Mouse (Mus musculus) granulocyte monocyte progenitor cell, adult 5-6 weeks (primary cell): ENCODE data around the gene Slc25a18. TPM values are rescaled to one million over a fixed set of nuclear protein-coding genes. Genes with fewer than 3 reads are reported as not detected.

Experiments
- ATAC-seq: replicated peaks from 2 replicates; pipeline ENCODE4 v1.8.0; 2016; ENCODE audit warnings: mild to moderate bottlenecking, moderate TSS enrichment, inconsistent platforms; ENCODE audit not compliant: poor library complexity, severe bottlenecking
- total RNA-seq, 2 experiments: library from RNA; stranded (forward) in 1 of 2; stranded (reverse) in 1 of 2; fragments of 200-712, 200-1000 nt in 1 of 2; fragments of >200 nt in 1 of 2; fragmentation: Nextera tagmentation in 1 of 2; gene quantifications; 2 replicates each; pipeline ENCODE4 v1.2.3; 2014 to 2017

Slc25a18 gene
- total RNA-seq, 2 experiments from 2014 or later, result not detected

DNA sequence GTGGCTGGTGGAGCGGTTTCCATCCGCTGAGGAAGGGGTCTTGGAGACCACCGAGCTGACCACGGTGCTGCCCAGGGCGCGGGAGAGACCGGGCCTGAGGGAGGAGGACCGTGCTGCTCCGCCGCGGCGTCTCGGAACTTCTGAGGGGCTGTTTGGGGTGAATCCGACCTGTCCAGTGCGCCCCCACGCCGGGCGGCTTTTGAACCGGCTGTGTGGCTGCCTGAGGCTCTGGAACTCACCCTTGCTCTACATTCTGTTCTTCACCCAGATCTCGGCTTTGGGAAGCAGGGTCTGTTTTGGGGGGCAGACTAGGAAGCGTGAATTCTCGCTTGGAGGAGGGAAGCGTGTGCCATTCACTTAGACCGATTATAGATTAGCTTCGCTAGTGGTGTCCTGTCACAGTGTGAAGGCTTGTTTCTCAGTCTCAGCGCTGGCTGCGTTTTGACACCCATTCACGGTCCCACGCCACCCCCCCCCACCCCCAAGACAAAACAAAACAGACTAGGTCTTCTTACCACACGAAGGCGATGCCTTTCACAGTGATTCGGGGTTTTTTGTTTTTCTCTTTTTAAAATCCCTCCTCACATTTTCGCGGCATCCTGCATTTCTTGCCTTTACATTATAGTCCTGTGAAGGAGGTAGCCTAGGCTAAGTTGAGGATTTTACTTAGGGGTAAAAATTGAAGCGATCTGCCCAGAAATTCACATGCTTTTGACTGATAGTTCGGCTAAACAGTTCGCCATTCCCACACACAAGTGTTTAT is 63.2 kb downstream of the Slc25a18 start:
- peak; percentile 32 for ATAC-seq

- peak; percentile 33 for ATAC-seq
Measured at GRCm38 (mm10) chr6:120837152-120837530, 63.8 kb downstream of the Slc25a18 start.

GRCm38 (mm10) chr6:120840258-120840657 is 66.9 kb downstream of the Slc25a18 start:
- peak; percentile 30 for ATAC-seq

DNA sequence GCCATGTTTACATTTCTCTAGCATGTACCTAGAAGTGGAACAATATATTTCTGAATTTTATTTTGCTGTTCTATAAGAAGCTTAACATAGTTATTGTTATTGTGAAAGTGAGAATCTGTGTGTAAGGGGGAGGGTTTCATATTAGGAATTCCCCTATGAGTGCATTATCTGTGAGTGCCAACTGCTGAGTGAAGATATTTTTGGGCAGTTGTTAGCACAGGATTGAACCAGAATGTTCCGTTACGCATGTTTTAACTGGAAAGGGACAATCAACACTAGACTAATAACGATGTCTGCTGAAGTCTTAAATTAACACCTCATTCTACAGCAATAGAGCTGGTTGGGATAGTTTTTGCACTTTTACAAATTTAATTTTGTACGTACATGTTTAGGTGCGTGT is 68.4 kb downstream of the Slc25a18 start:
- no peak for ATAC-seq

Other genes starting within 250 kb of the Slc25a18 start
- gene Hdhd5, start 242.3 kb upstream of the Slc25a18 start, total RNA-seq (2014; fragmentation: Nextera tagmentation), result 7.4 and 9.6 TPM in 2 replicates
- 3.6 and 4.7 TPM in 2 replicates for gene Hdhd5, start 242.3 kb upstream of the Slc25a18 start, total RNA-seq (2017)
- 0.15 TPM in 1 of 2 replicates, not detected in the other for gene Cecr2, start 107.2 kb upstream of the Slc25a18 start, total RNA-seq (2014; fragmentation: Nextera tagmentation)
- not detected in 2 replicates for gene Cecr2, start 107.2 kb upstream of the Slc25a18 start, total RNA-seq (2017)
- gene Atp6v1e1, start 49.2 kb downstream of the Slc25a18 start, total RNA-seq (2014; fragmentation: Nextera tagmentation), result 118 and 138 TPM in 2 replicates
- gene Atp6v1e1, start 49.2 kb downstream of the Slc25a18 start, total RNA-seq (2017), result 128 and 131 TPM in 2 replicates
- gene Bcl2l13, start 62.6 kb downstream of the Slc25a18 start, total RNA-seq (2014; fragmentation: Nextera tagmentation), result 27.9 and 36.8 TPM in 2 replicates
- gene Bcl2l13, start 62.6 kb downstream of the Slc25a18 start, total RNA-seq (2017), result 18.7 and 27.6 TPM in 2 replicates
- 90.9 and 98.7 TPM in 2 replicates for gene Bid, start 143.3 kb downstream of the Slc25a18 start, total RNA-seq (2014; fragmentation: Nextera tagmentation)
- gene Bid, start 143.3 kb downstream of the Slc25a18 start, total RNA-seq (2017), result 64.6 and 66.4 TPM in 2 replicates